Mouse (Mus musculus) cerebellum, postnatal 36 days (tissue): ENCODE results near the gene Aimp1.
A peak's percentile ranks its signal among the peaks of the same experiment; 100 is the strongest.

Experiments
- DNase-seq, 2 experiments: peaks; one replicate each; pipeline ENCODE4 v3.0.0; 2021 to 2022; ENCODE audit warnings: mixed read lengths in 2 of 2

The Aimp1 gene

GRCm38 (mm10) chr3:132684231-132684928 is at the start of gene Aimp1:
Aimp1 (minus strand) TSS chr3:132684370.
- no peak for DNase-seq

GRCm38 (mm10) chr3:132724326-132724725 is 40.2 kb upstream of the Aimp1 start:
- no peak for DNase-seq

GRCm38 (mm10) chr3:132717316-132717715 is 33.1 kb upstream of the Aimp1 start:
- DNase-seq: no peak

- no peak for DNase-seq
These were observed 29.7 kb upstream of the Aimp1 start for GRCm38 (mm10) chr3:132713913-132714312.

- no peak for DNase-seq
These were observed 22.8 kb upstream of the Aimp1 start for GRCm38 (mm10) chr3:132706977-132707376.

- DNase-seq: no peak
These were observed 20.0 kb upstream of the Aimp1 start for GRCm38 (mm10) chr3:132704216-132704615.

GRCm38 (mm10) chr3:132701368-132701767 is 17.2 kb upstream of the Aimp1 start:
- DNase-seq: no peak

- DNase-seq: peak; percentile 93 to 96
These were observed 531 bp downstream of the Aimp1 start, which contains the start of gene Tbck for GRCm38 (mm10) chr3:132683447-132684230. Tbck (plus strand) TSS chr3:132684144.

GRCm38 (mm10) chr3:132677494-132677893 is 6.7 kb downstream of the Aimp1 start:
- no peak for DNase-seq

- DNase-seq: no peak
These were observed 28.2 kb downstream of the Aimp1 start for GRCm38 (mm10) chr3:132655955-132656354.

GRCm38 (mm10) chr3:132653959-132654358 is 30.2 kb downstream of the Aimp1 start:
- no peak for DNase-seq

GRCm38 (mm10) chr3:132651776-132652175 is 32.4 kb downstream of the Aimp1 start:
- no peak for DNase-seq

- no peak for DNase-seq
These were observed 34.0 kb downstream of the Aimp1 start for GRCm38 (mm10) chr3:132650191-132650590.

GRCm38 (mm10) chr3:132649368-132649767 is 34.8 kb downstream of the Aimp1 start:
- no peak for DNase-seq

GRCm38 (mm10) chr3:132646814-132647213 is 37.4 kb downstream of the Aimp1 start:
- DNase-seq: no peak

- no peak for DNase-seq
These were observed 40.1 kb downstream of the Aimp1 start for GRCm38 (mm10) chr3:132644071-132644470.

- no peak for DNase-seq
These were observed 47.1 kb downstream of the Aimp1 start for GRCm38 (mm10) chr3:132637080-132637479.

GRCm38 (mm10) chr3:132633261-132633660 is 50.9 kb downstream of the Aimp1 start:
- no peak for DNase-seq

GRCm38 (mm10) chr3:132629601-132630239 is 54.5 kb downstream of the Aimp1 start, which contains the start of gene Gimd1:
Gimd1 (plus strand) TSS chr3:132629820.
- DNase-seq: no peak

GRCm38 (mm10) chr3:132628741-132629140 is 55.4 kb downstream of the Aimp1 start:
- no peak for DNase-seq
